Mouse (Mus musculus) central nervous system, embryonic 11.5 days (tissue): ENCODE results near the gene Cldn2. TPM values are rescaled to one million over a fixed set of nuclear protein-coding genes. Genes with fewer than 3 reads are reported as not detected.

Source experiments
- polyA plus RNA-seq: library from polyadenylated mRNA; depleted of rRNA; stranded (reverse); fragments of >200 nt; gene quantifications from 2 replicates; pipeline ENCODE4 v1.2.3, GENCODE M21; 2012; rRNA removed

Gene Cldn2
- 0.12 and 0.20 TPM in 2 replicates for polyA plus RNA-seq

DNA sequence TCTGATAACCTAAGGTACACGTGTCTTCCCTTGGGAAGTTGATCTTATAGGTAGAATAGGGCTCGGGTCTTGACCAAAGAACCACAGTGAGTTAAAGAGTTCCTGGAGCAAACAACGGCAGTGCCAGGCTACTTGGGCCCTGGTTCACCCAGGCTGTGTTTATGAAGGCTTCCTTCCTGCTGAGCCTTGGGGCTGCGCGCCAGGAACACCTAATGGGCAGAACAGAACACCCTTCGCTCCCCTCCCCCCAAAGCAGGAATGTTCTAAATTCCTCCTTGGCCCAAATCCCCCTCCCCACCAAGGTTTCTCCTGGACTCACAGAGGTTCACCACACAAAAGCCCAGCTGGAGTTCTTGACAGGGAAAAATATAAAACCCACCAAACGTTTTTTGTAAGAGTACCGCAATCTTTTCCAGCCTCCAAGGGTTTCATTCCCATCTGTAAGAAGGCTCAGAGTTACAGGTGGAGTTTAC, at the start of gene Cldn2:
Gene Cldn2, plus strand, starts transcription at position 423 of the 473 bp plus-strand sequence.

GRCm38 (mm10) chrX:139782278-139783044, 18.2 kb upstream of the Cldn2 start, which contains the start of gene Ripply1:
Ripply1 (minus strand) TSS chrX:139782353.

Other genes starting within 250 kb of the Cldn2 start
- 1.7 TPM in 2 replicates for gene Rnf128, start 237.5 kb upstream of the Cldn2 start, polyA plus RNA-seq
- 3.4 and 3.5 TPM in 2 replicates for gene Tbc1d8b, start 115.8 kb upstream of the Cldn2 start, polyA plus RNA-seq
- gene Gm15013, start 86.3 kb upstream of the Cldn2 start, polyA plus RNA-seq = not detected in 2 replicates
- 0.55 and 1.1 TPM in 2 replicates for gene Ripply1, start 18.5 kb upstream of the Cldn2 start, polyA plus RNA-seq
- 7.6 and 9.8 TPM in 2 replicates for gene Morc4, start 70.8 kb downstream of the Cldn2 start, polyA plus RNA-seq
- gene Rbm41, start 197.8 kb downstream of the Cldn2 start, polyA plus RNA-seq = 8.9 and 10.5 TPM in 2 replicates